Mouse (Mus musculus) G1E (cell line): ENCODE measurements at regions not wholly inside any gene's neighbourhood (a gene's known extent, or its start where the extent isn't known, plus 50 kb on each side); places are given as distances from the start of the nearest gene placed in this dataset.

ENCODE experiments used
- ATAC-seq: 2 replicates; pipeline ENCODE4 v1.8.0; 2016; ENCODE audit warnings: mild to moderate bottlenecking; ENCODE audit not compliant: insufficient number of reproducible peaks, poor library complexity, low FRiP score, severe bottlenecking; ENCODE audit errors: extremely low read depth
- DNase-seq: peaks from one replicate; pipeline ENCODE4 v3.0.0; 2012; ENCODE audit warnings: low spot score
- H3K27me3 ChIP-seq: 2 replicates; pipeline ENCODE4 v1.6.1; 2012; ENCODE audit warnings: mild to moderate bottlenecking, low read length, inconsistent platforms; ENCODE audit not compliant: insufficient read depth
- H3K36me3 ChIP-seq: replicated peaks from 2 replicates; pipeline ENCODE3; 2012; ENCODE audit warnings: mild to moderate bottlenecking, inconsistent platforms
- H3K4me1 ChIP-seq: 2 replicates; pipeline ENCODE4 v1.6.1; 2012; ENCODE audit warnings: low read depth, low read length, inconsistent platforms, mixed read lengths; ENCODE audit not compliant: insufficient read depth
- H3K4me3 ChIP-seq: 2 replicates; pipeline ENCODE4 v1.5.1; 2012; ENCODE audit warnings: low read depth, mild to moderate bottlenecking, inconsistent platforms, low read length, moderate library complexity, mixed read lengths
- H3K9me3 ChIP-seq: replicated peaks from 2 replicates; pipeline ENCODE4 v1.6.1; 2012; ENCODE audit warnings: inconsistent platforms
- CTCF ChIP-seq: IDR thresholded peaks from 2 replicates; pipeline ENCODE4 v1.5.1; 2012; ENCODE audit warnings: low read depth, low read length, inconsistent platforms, mixed read lengths
- GATA1 ChIP-seq: IDR thresholded peaks from 2 replicates; pipeline ENCODE4 v1.6.1; 2012; ENCODE audit warnings: borderline replicate concordance, low read length, inconsistent platforms, mixed read lengths
- GATA2 ChIP-seq: IDR thresholded peaks from 2 replicates; pipeline ENCODE4 v1.6.1; 2012; ENCODE audit warnings: low read depth, low read length, inconsistent platforms, borderline replicate concordance
- POLR2AphosphoS5 ChIP-seq: IDR thresholded peaks from 2 replicates; pipeline ENCODE4 v1.6.1; 2012; ENCODE audit warnings: low read depth, low read length, inconsistent platforms; ENCODE audit not compliant: insufficient replicate concordance
- TAL1 ChIP-seq: conservative IDR thresholded peaks from 2 replicates; pipeline ENCODE4 v1.6.1; 2012; ENCODE audit warnings: low read depth, low read length, inconsistent platforms, mixed read lengths

- no peak overlapping the region for H3K4me3 ChIP-seq
- H3K4me1 ChIP-seq, result peaks cover 17% of the 10 kb centered on the region
- H3K27me3 ChIP-seq, result 0 out of 2 replicates have a peak, but pooled peaks cover 2% of the 10 kb centered on the region
- ATAC-seq (no peak), DNase-seq (no peak)
- no peaks in the 10 kb centered on the region for H3K36me3 ChIP-seq
- no peaks in the 10 kb centered on the region for H3K9me3 ChIP-seq
- TF ChIP-seq CTCF, result no peak
- no peak for TF ChIP-seq GATA2
- TF ChIP-seq POLR2AphosphoS5, result no peak
- no peak for TF ChIP-seq TAL1
- no peak for TF ChIP-seq GATA1
Measured at GRCm38 (mm10) chr5:75355266-75355665, 203.2 kb downstream of the Pdgfra start.

- TF ChIP-seq TAL1 (no peak), GATA2 (no peak), CTCF (no peak), POLR2AphosphoS5 (no peak), GATA1 (no peak)
- H3K27me3 ChIP-seq, result no peaks in the 10 kb centered on the region
- peaks cover 28% of the 10 kb centered on the region for H3K4me1 ChIP-seq
- no peaks in the 10 kb centered on the region for H3K9me3 ChIP-seq
- no peaks in the 10 kb centered on the region for H3K36me3 ChIP-seq
- ATAC-seq (no peak), DNase-seq (no peak)
- H3K4me3 ChIP-seq, result no peak overlapping the region
Measured at GRCm38 (mm10) chr5:75358869-75359268, 206.8 kb downstream of the Pdgfra start.

GRCm38 (mm10) chr5:75363832-75364231 lies 210.9 kb upstream of the Kit start:
- DNase-seq (no peak), ATAC-seq (no peak)
- no peaks in the 10 kb centered on the region for H3K36me3 ChIP-seq
- no peak overlapping the region for H3K4me3 ChIP-seq
- TF ChIP-seq CTCF (no peak), GATA1 (no peak), TAL1 (no peak), POLR2AphosphoS5 (no peak), GATA2 (no peak)
- H3K27me3 ChIP-seq, result no peaks in the 10 kb centered on the region
- H3K4me1 ChIP-seq, result peaks cover 37% of the 10 kb centered on the region
- no peaks in the 10 kb centered on the region for H3K9me3 ChIP-seq

GRCm38 (mm10) chr5:75367282-75367681 lies 207.4 kb upstream of the Kit start:
- Histone ChIP-seq H3K9me3 (peaks cover 7% of the 10 kb centered on the region), H3K36me3 (no peaks in the 10 kb centered on the region), H3K4me3 (no peak overlapping the region), H3K27me3 (no peaks in the 10 kb centered on the region), H3K4me1 (peaks cover 49% of the 10 kb centered on the region)
- DNase-seq (no peak), ATAC-seq (no peak)
- no peak for TF ChIP-seq GATA1
- no peak for TF ChIP-seq TAL1
- no peak for TF ChIP-seq GATA2
- no peak for TF ChIP-seq POLR2AphosphoS5
- TF ChIP-seq CTCF, result no peak

- Histone ChIP-seq H3K4me1 (peaks cover 40% of the 10 kb centered on the region), H3K36me3 (no peaks in the 10 kb centered on the region), H3K4me3 (no peak overlapping the region), H3K9me3 (peaks cover 8% of the 10 kb centered on the region), H3K27me3 (no peaks in the 10 kb centered on the region)
- TF ChIP-seq CTCF (no peak), TAL1 (no peak), GATA2 (no peak), GATA1 (no peak), POLR2AphosphoS5 (no peak)
- no peak for DNase-seq
- ATAC-seq, result no peak
Measured at GRCm38 (mm10) chr5:75368691-75369090, 206.0 kb upstream of the Kit start.

- peaks cover 56% of the 10 kb centered on the region for H3K4me1 ChIP-seq
- ATAC-seq (no peak), DNase-seq (no peak)
- H3K36me3 ChIP-seq, result no peaks in the 10 kb centered on the region
- TF ChIP-seq TAL1, result no peak
- no peak for TF ChIP-seq GATA1
- peak; percentile 33; the same call in 1 of the 2 replicates for TF ChIP-seq CTCF
- H3K9me3 ChIP-seq, result peaks cover 8% of the 10 kb centered on the region
- no peaks in the 10 kb centered on the region for H3K27me3 ChIP-seq
- H3K4me3 ChIP-seq, result no peak overlapping the region
Measured at GRCm38 (mm10) chr5:75372849-75373248, 201.9 kb upstream of the Kit start.
